Mouse (Mus musculus) forebrain, embryonic 16.5 days (tissue): ENCODE results near the gene Smlr1. TPM values are rescaled to one million over a fixed set of nuclear protein-coding genes. Genes with fewer than 3 reads are reported as not detected.

Source experiments
- ATAC-seq: fragments of 200-750 bp; cut with Nextera tagmentation; 2 replicates; pipeline ENCODE4 v1.8.0; 2017; ENCODE audit warnings: mild to moderate bottlenecking, moderate library complexity
- H3K27ac ChIP-seq: fragments of 300-500 bp; sonication (generic); 2 replicates; pipeline ENCODE4 v1.5.1; 2014; ENCODE audit warnings: low read length, control low read depth
- H3K27me3 ChIP-seq: fragments of 300-500 bp; sonication (generic); replicated peaks from 2 replicates; pipeline ENCODE4 v1.6.1; 2014; ENCODE audit warnings: low read length; ENCODE audit not compliant: control insufficient read depth, insufficient read depth
- H3K36me3 ChIP-seq: fragments of 300-500 bp; sonication (generic); 2 replicates; pipeline ENCODE4 v1.6.1; 2014; ENCODE audit not compliant: control insufficient read depth, insufficient read depth
- H3K4me1 ChIP-seq: fragments of 300-500 bp; sonication (generic); replicated peaks from 2 replicates; pipeline ENCODE4 v1.6.1; 2014; ENCODE audit warnings: low read length; ENCODE audit not compliant: control insufficient read depth, insufficient read depth
- H3K4me2 ChIP-seq: fragments of 300-500 bp; sonication (generic); 2 replicates; pipeline ENCODE4 v1.6.1; 2014; ENCODE audit warnings: mild to moderate bottlenecking, low read length, control low read depth
- H3K4me3 ChIP-seq: fragments of 300-500 bp; sonication (generic); replicated peaks from 2 replicates; pipeline ENCODE4 v1.5.1; 2014; ENCODE audit warnings: mild to moderate bottlenecking, low read length, control low read depth
- H3K9ac ChIP-seq: fragments of 300-500 bp; sonication (generic); replicated peaks from 2 replicates; pipeline ENCODE4 v1.6.1; 2014; ENCODE audit warnings: low read depth, low read length, control low read depth
- H3K9me3 ChIP-seq: fragments of 300-500 bp; sonication (generic); 2 replicates; pipeline ENCODE4 v1.6.1; 2016; ENCODE audit warnings: low read length; ENCODE audit not compliant: control insufficient read depth
- WGBS: fragments of 180-500 bp; shearing (Covaris S2); extraction: QIAGEN DNeasy Blood & Tissue Kit; methylation state at CpG from one replicate; pipeline ENCODE4 v1.1.7; 2014; 5-methylcytosine and 5-hydroxymethylcytosine counted together
- polyA plus RNA-seq: library from polyadenylated mRNA; unstranded; fragments of >200 nt; fragmentation: Nextera tagmentation; extraction: Ambion mirVana; gene quantifications from 2 replicates; pipeline ENCODE4 v1.2.1, GENCODE M21; 2015

Gene Smlr1
- polyA plus RNA-seq, 1 experiment from 2014 or later = not detected

DNA sequence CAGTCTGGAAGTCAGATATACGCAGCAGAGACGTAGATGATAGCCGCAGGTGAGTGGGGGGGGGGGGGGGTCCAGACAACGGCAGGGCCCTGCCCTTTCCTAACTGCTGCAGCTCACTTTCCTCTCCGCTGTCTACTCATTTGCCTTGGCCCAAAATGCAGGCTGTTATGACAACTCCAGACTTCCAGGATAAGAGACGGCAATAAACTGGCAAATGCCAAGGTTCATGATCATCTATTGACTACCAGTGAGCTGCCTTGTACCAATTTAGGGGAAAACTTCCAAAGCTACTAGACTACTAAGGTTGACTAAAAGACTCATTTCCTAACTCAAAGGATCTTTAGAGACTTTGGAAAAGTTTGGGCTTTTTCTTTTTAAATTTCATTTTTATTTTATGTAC, 554 bp upstream of the Smlr1 start:
- H3K4me2 ChIP-seq = no peak overlapping the region
- no peak overlapping the region for H3K9ac ChIP-seq
- no peak overlapping the region for H3K27ac ChIP-seq
- H3K27me3 ChIP-seq = no peaks in the 10 kb centered on the region
- no peaks in the 10 kb centered on the region for H3K9me3 ChIP-seq
- H3K36me3 ChIP-seq = no peaks in the 10 kb centered on the region
- H3K4me3 ChIP-seq = no peak overlapping the region
- H3K4me1 ChIP-seq = no peaks in the 10 kb centered on the region
- no peak for ATAC-seq
- WGBS = 94% methylated on average over 6 of the region's 6 CpGs

DNA sequence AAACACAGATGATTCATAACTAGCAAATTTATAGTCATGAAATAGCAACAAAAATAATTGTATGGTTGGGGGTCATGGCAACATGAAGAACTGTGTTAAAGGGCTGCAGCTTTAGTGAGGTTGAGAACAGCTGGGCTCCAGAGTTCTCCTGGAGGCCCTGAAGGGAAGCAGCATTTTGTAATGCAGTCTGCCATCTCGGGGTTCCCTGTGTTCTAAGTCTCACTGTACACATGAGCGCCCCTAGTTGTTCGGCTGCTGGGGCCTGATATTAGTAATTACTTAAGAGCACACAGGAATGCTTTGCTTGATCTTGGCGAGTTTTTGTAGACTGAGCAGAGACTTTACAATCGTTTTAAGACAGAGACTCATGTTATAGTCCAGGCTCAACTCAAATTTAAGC, 1.6 kb downstream of the Smlr1 start:
- ATAC-seq = no peak
- no peak overlapping the region for H3K4me3 ChIP-seq
- no peak overlapping the region for H3K4me2 ChIP-seq
- H3K4me1 ChIP-seq = no peaks in the 10 kb centered on the region
- H3K27ac ChIP-seq = no peak overlapping the region
- WGBS = 89% methylated on average over 5 of the region's 5 CpGs
- no peaks in the 10 kb centered on the region for H3K36me3 ChIP-seq
- no peaks in the 10 kb centered on the region for H3K27me3 ChIP-seq
- H3K9me3 ChIP-seq = no peaks in the 10 kb centered on the region
- no peak overlapping the region for H3K9ac ChIP-seq

DNA sequence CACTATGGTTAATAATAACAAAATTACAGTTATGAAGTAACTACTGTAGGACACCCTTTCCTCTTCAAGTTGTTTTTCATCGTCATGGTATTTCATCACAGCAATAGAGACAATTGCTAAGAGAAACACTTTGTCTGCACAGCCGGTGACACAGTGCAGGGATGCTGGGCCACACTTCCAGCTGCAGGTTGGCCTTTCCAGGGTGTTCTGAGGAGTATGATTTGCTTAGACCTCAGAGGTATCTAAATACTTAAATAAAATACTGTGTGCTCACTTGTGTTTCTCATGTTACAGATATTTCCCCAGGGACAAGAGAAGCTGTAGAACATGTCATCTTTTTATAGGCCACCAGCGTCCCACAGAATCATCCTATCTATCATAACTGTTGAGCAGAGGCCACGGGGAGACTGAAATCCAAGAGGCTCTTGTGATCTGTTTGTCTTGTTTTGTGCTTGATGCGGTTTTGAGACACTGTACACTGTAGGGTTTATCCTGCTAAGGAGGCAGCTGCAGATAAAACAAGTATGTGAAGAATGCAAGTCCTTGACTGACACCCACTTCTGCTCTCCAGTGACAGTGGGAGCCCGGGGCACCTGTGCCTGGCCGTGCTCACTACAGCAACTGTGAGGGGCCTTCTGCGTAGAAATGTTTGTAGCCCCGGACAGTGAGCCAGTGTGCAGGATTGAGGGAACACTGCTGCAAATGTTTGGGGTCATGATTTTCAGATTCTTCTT, 2.4 kb downstream of the Smlr1 start:
- no peak for ATAC-seq
- Histone ChIP-seq H3K27me3 (no peaks in the 10 kb centered on the region), H3K36me3 (no peaks in the 10 kb centered on the region), H3K9me3 (no peaks in the 10 kb centered on the region), H3K9ac (no peak overlapping the region), H3K4me1 (no peaks in the 10 kb centered on the region), H3K4me2 (no peak overlapping the region), H3K27ac (no peak overlapping the region), H3K4me3 (no peak overlapping the region)
- 92% methylated on average over 9 of the region's 9 CpGs for WGBS

DNA sequence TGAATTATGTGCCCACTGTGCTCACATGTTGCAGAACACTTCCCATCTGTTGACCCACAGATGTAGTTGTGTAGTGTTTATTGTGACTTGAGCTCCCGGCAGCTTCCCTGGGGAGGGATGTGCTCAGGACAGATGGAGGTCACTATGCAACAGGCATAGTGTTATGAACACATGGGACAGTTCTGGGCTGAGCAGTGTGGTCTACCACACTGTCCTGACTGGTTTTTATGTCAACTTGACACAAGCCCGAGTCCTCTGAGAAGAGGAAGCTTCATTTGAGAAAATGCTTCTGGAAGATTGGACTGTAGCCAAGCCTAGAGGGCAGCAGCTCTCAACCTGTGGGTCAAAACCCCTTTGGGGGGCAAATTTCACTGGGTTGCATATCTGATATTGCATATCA, 3.0 kb downstream of the Smlr1 start:
- H3K36me3 ChIP-seq = no peaks in the 10 kb centered on the region
- ATAC-seq = no peak
- no peak overlapping the region for H3K4me2 ChIP-seq
- H3K9me3 ChIP-seq = no peaks in the 10 kb centered on the region
- 85% methylated on average over 2 of the region's 2 CpGs for WGBS
- H3K4me3 ChIP-seq = no peak overlapping the region
- no peaks in the 10 kb centered on the region for H3K4me1 ChIP-seq
- no peak overlapping the region for H3K9ac ChIP-seq
- no peaks in the 10 kb centered on the region for H3K27me3 ChIP-seq
- H3K27ac ChIP-seq = no peak overlapping the region

DNA sequence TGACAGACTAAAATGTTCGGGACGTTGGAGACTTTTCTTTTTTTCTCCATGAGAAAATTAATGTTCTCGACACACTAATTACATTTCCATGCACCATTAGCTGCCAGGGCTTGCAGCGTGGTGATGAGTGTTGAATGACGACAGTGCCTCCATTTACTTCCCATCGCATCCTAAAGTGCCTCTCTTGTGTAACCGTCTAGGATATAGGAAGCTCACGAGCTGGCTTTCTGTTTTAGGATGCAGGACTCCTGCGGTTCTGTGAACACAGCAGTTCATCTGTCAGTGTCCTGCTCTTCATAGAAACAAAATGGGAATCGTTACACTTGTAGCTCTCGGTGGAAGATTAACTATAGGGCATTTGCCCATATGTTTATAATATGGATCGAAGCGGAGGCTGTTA, 4.7 kb downstream of the Smlr1 start:
- Histone ChIP-seq H3K36me3 (no peaks in the 10 kb centered on the region), H3K4me2 (no peak overlapping the region), H3K4me1 (no peaks in the 10 kb centered on the region), H3K27ac (no peak overlapping the region), H3K9ac (no peak overlapping the region), H3K9me3 (no peaks in the 10 kb centered on the region), H3K4me3 (no peak overlapping the region), H3K27me3 (no peaks in the 10 kb centered on the region)
- WGBS = 66% methylated on average over 13 of the region's 13 CpGs
- ATAC-seq = no peak

DNA sequence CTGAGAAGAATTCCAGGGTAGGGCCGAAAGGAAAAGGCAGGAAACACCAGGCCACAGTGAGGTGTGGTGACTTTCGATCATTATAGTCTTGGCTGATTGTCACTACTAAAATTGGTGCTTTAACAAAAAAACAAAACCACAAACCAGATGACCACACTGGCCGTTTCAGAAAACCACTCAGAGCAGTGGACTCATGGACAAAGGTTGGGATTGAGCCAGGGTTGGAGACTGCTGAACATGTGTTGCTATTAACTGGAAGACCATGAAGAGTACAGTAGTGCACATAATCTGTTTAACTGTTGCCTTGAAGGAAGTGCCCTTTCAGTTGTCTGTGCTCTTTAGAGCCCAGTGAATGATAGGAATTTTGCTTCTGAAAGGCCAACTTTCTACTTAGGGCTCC, 8.9 kb downstream of the Smlr1 start:
- H3K9me3 ChIP-seq = no peaks in the 10 kb centered on the region
- ATAC-seq = no peak
- H3K27me3 ChIP-seq = no peaks in the 10 kb centered on the region
- H3K36me3 ChIP-seq = no peaks in the 10 kb centered on the region
- no peak overlapping the region for H3K4me3 ChIP-seq
- WGBS = 83% methylated on average over 3 of the region's 3 CpGs
- H3K4me1 ChIP-seq = no peaks in the 10 kb centered on the region
- no peak overlapping the region for H3K4me2 ChIP-seq
- no peak overlapping the region for H3K27ac ChIP-seq
- H3K9ac ChIP-seq = no peak overlapping the region

DNA sequence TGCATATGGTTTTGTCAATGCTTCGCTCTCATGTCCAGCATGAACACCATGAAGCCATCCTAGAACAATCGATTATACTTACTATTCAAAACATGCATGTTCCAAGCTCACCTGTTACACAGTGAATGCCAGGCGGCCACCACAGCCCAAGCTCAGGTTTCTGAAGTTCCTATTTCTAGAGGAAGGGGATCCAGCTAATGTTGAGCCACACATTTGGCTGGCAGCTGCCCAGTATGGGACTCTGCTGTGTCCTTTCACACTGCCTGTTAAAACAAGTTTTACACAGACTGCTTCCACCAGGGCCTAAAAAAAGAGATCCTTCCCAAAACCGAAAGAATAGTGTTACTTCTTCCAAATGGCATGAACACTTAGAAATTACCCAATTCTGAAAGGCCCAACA, 9.4 kb downstream of the Smlr1 start:
- 95% methylated on average over 4 of the region's 4 CpGs for WGBS
- no peaks in the 10 kb centered on the region for H3K4me1 ChIP-seq
- H3K36me3 ChIP-seq = no peaks in the 10 kb centered on the region
- H3K27me3 ChIP-seq = no peaks in the 10 kb centered on the region
- H3K9me3 ChIP-seq = no peaks in the 10 kb centered on the region
- no peak overlapping the region for H3K4me2 ChIP-seq
- H3K27ac ChIP-seq = no peak overlapping the region
- ATAC-seq = no peak
- H3K4me3 ChIP-seq = no peak overlapping the region
- no peak overlapping the region for H3K9ac ChIP-seq

DNA sequence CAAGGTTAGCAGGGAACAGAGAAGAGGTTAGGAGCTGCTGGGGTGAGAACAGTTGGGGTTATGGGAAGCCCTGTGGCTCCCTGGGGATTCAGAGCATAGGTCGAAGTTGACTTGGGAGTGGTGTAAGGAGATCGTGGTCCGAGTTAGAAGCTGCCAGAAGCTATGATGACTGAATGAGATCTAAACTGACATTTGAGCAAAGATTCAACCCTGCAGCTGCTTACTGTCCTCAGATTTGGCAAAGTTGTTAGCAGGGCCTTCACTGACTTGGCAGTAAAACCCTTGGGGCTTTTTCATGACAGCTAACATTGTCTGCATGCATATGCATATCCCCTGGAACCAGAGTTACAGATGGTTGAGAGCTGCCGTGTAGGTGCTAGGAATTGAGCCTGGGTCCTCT, 9.9 kb downstream of the Smlr1 start:
- H3K27ac ChIP-seq = no peak overlapping the region
- no peaks in the 10 kb centered on the region for H3K36me3 ChIP-seq
- H3K4me2 ChIP-seq = no peak overlapping the region
- no peak for ATAC-seq
- no peaks in the 10 kb centered on the region for H3K27me3 ChIP-seq
- H3K9me3 ChIP-seq = no peaks in the 10 kb centered on the region
- H3K9ac ChIP-seq = no peak overlapping the region
- H3K4me1 ChIP-seq = no peaks in the 10 kb centered on the region
- H3K4me3 ChIP-seq = no peak overlapping the region
- 86% methylated on average over 4 of the region's 4 CpGs for WGBS

DNA sequence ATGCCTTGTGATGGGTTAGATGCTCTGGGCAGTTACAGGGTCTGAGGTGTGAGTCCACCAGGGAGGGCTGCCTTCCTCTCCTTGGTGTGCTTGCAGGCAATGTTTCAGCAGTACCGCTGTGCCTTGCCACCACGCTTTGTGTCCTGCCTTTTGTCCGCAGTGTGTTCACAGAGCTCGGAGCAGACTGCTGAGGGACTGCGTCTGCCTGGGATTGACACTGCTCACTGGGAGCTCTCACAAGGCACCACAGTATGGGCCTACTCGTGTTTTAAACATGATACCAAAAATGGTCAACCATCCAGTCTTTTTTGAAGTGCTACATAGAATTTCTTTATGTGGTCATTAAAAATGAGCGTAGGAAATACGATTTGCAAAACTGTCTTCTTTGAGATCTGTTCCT, 12.3 kb downstream of the Smlr1 start:
- Histone ChIP-seq H3K27ac (no peak overlapping the region), H3K27me3 (no peaks in the 10 kb centered on the region), H3K9me3 (no peaks in the 10 kb centered on the region), H3K4me1 (no peaks in the 10 kb centered on the region), H3K36me3 (no peaks in the 10 kb centered on the region), H3K4me3 (no peak overlapping the region), H3K4me2 (no peak overlapping the region), H3K9ac (no peak overlapping the region)
- 70% methylated on average over 8 of the region's 8 CpGs for WGBS
- no peak for ATAC-seq

DNA sequence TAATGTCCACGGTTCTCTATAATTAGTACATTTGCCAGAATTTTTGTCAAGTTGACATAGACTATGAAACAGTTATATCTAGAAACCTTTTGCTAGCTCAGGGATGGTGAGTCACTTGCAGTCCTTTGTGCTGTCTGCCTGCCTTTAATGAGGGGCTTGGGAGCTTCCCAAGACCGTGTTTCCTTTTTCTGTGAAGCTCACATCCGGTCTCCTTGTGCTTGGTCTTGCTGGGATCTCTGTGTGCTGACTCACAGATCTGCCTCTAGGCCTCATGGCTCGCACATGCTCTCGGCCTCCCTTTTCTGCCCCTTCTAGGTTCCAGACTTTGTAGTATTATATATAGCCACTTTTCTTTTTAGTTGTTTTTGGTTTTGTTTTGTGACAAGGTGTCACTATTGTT, 15.6 kb downstream of the Smlr1 start:
- H3K4me3 ChIP-seq = no peak overlapping the region
- H3K4me1 ChIP-seq = no peaks in the 10 kb centered on the region
- WGBS = 76% methylated on average over 5 of the region's 5 CpGs
- H3K27me3 ChIP-seq = no peaks in the 10 kb centered on the region
- H3K27ac ChIP-seq = no peak overlapping the region
- no peak for ATAC-seq
- H3K4me2 ChIP-seq = no peak overlapping the region
- no peak overlapping the region for H3K9ac ChIP-seq
- no peaks in the 10 kb centered on the region for H3K36me3 ChIP-seq
- no peaks in the 10 kb centered on the region for H3K9me3 ChIP-seq
